Mouse (Mus musculus): ENCODE measurements around the gene Usp17le. TPM values are rescaled to one million over a fixed set of nuclear protein-coding genes. Genes with fewer than 3 reads are reported as not detected.

Usp17le gene
- not detected for polyA plus RNA-seq (2017; shearing (Covaris generic))

DNA sequence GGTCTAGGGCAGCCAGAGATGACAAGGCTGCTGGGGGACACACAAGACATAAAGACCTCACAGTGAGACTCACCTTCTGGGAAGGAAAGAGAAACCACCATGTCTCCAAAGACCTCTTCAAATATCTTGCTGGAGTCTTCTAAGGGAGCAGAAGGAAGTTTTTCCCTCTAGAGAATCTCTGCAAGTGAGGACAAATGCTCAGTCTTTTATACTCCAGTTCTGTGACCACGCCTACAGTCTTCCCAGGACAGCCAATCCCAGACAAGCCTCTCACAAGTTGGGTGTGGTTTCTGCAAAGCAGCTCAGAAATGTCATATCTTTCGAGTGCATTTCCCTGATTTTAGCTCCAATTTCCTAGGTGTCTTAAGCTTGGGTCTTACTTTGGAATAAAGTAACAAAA, at the start of gene Usp17le:
Usp17le (minus strand) TSS at position 101 of the 400 bp plus-strand sequence.

Other genes starting within 250 kb of the Usp17le start
- gene Olfr651, start 227.3 kb downstream of the Usp17le start, polyA plus RNA-seq (2017; shearing (Covaris generic)): not detected
- 0.12 TPM for gene Olfr652, start 216.6 kb downstream of the Usp17le start, polyA plus RNA-seq (2017; shearing (Covaris generic))
- gene Olfr653, start 200.2 kb downstream of the Usp17le start, polyA plus RNA-seq (2017; shearing (Covaris generic)): not detected
- not detected for gene Olfr654, start 190.4 kb downstream of the Usp17le start, polyA plus RNA-seq (2017; shearing (Covaris generic))
- gene Olfr655, start 175.7 kb downstream of the Usp17le start, polyA plus RNA-seq (2017; shearing (Covaris generic)): not detected
- gene Olfr656, start 163.5 kb downstream of the Usp17le start, polyA plus RNA-seq (2017; shearing (Covaris generic)): not detected
- gene Olfr657, start 152.7 kb downstream of the Usp17le start, polyA plus RNA-seq (2017; shearing (Covaris generic)): not detected
- not detected for gene Olfr658, start 130.2 kb downstream of the Usp17le start, polyA plus RNA-seq (2017; shearing (Covaris generic))
- 0.04 TPM for gene Olfr659, start 110.7 kb downstream of the Usp17le start, polyA plus RNA-seq (2017; shearing (Covaris generic))
- not detected for gene Olfr661, start 91.0 kb downstream of the Usp17le start, polyA plus RNA-seq (2017; shearing (Covaris generic))
- not detected for gene Usp17lb, start 65.1 kb upstream of the Usp17le start, polyA plus RNA-seq (2017; shearing (Covaris generic))
- 0.14 TPM for gene Usp17la, start 79.5 kb upstream of the Usp17le start, polyA plus RNA-seq (2017; shearing (Covaris generic))
- gene Olfr665, start 100.6 kb upstream of the Usp17le start, polyA plus RNA-seq (2017; shearing (Covaris generic)): not detected
- not detected for gene Olfr666, start 118.5 kb upstream of the Usp17le start, polyA plus RNA-seq (2017; shearing (Covaris generic))
- not detected for gene Olfr667, start 144.0 kb upstream of the Usp17le start, polyA plus RNA-seq (2017; shearing (Covaris generic))
- not detected for gene Olfr668, start 150.6 kb upstream of the Usp17le start, polyA plus RNA-seq (2017; shearing (Covaris generic))
- not detected for gene Olfr669, start 156.8 kb upstream of the Usp17le start, polyA plus RNA-seq (2017; shearing (Covaris generic))
- gene Olfr670, start 185.2 kb upstream of the Usp17le start, polyA plus RNA-seq (2017; shearing (Covaris generic)): not detected
- 0.13 TPM for gene Olfr671, start 201.7 kb upstream of the Usp17le start, polyA plus RNA-seq (2017; shearing (Covaris generic))
- not detected for gene Olfr672, start 224.6 kb upstream of the Usp17le start, polyA plus RNA-seq (2017; shearing (Covaris generic))